Mouse (Mus musculus) bone marrow, adult 2 months (tissue): ENCODE data around the gene Fn3krp.

Experiments used
- CTCF ChIP-seq: fragments of 200-500 bp; IDR thresholded peaks from 2 replicates; pipeline ENCODE4 v1.5.1; 2011; ENCODE audit warnings: low read length, control low read depth; ENCODE audit not compliant: control insufficient read depth, insufficient read depth
- POLR2A ChIP-seq: fragments of 200-500 bp; IDR thresholded peaks from 2 replicates; pipeline ENCODE4 v1.6.1; 2011; ENCODE audit warnings: low read depth, mild to moderate bottlenecking, control low read depth, low read length, borderline replicate concordance; ENCODE audit not compliant: control insufficient read depth

- no peak for TF ChIP-seq CTCF
- no peak for TF ChIP-seq POLR2A
These were observed 47.9 kb upstream of the Fn3krp start for GRCm38 (mm10) chr11:121373305-121373704.
